Mouse (Mus musculus) telencephalon, adult 2 months (tissue): Measurements from ENCODE around the gene Mogat1.
"Not testable (repeated sequence)": the region's sequence is repeated elsewhere in the genome, so short reads cannot be mapped to it uniquely, and the experiment has no call there.

Source experiments
- DNase-seq: peaks from one replicate; pipeline ENCODE4 v3.0.0-alpha.2; 2011; ENCODE audit warnings: low read depth, low spot score

The Mogat1 gene

DNA sequence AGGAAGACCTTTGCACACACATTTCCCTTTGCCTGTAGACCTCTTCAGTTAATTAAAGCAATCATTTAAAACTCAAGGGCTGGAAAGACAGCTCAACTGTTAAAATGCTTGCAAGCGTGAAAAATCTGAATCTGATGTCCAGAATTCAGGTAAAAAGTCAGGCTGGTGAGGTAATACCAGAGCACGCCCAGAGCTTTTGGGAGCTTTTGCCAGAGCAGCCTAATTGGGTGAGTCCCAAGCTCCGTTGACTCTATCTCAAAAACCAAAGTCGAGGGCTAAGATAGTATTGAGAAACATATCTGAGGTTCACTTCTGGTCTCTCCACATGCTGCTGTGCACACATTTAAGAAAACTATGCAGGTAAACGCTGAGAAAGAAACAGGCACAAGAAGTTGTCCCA, at the start of gene Mogat1:
TSS of gene Mogat1 (plus strand) at position 130 of the 400 bp plus-strand sequence.
- DNase-seq = no peak

DNA sequence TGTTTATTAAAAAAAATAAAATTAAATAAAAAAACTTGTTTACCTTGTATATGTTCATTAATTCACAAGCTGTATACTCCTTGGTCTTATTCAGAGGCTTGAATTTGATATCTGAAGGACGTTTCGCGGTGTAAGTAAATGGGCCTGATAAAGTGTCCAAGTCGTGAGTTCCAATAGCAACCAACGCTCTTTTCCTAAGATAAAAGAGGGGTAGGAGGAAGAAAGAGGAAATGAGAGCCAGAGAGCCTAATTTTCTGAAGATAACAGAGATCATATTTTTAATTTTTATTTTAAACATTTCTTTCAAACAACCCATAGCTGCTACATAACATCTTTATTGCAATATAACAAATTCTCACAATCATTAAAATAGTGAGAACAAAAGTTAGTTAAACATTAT, 38.4 kb upstream of the Mogat1 start:
- no peak for DNase-seq

DNA sequence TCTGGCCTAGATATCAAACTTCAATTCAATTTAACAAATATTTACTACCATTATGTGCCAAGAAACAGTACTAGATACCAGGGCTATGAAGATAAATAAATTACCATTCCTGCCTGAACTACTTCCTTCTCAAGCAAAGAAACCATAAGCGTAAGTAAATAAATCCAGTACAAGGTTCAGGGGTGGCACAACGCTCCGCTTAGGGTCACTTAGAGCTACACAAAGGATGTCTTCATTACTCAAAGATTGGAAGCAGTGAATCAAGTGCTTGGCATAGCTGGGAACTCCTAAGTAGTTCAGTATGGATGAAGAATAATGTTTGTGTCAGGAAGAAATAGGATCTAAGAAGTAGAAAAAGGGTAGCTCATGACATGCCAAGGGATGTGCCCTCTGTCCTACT, 27.4 kb upstream of the Mogat1 start:
- DNase-seq = no peak

DNA sequence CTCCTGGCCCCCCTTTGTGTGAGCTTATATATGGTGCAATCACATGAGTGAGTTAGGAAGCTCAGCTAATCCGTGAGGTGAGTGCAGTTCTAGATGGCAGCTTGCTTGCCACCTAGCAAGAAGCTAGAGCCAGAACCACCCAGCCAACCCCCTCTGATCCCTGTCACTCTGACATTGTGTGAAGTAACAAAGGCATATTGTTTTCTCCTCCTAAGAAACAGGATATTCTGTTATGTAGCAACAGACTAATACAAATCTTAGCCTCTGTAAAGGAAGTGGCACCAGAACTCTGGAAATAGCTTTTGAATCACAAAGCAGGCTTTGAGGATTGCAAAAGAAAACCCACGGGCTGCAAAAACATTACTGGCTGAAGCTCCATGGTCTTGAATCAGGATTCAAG, 26.4 kb upstream of the Mogat1 start:
- DNase-seq = no peak

DNA sequence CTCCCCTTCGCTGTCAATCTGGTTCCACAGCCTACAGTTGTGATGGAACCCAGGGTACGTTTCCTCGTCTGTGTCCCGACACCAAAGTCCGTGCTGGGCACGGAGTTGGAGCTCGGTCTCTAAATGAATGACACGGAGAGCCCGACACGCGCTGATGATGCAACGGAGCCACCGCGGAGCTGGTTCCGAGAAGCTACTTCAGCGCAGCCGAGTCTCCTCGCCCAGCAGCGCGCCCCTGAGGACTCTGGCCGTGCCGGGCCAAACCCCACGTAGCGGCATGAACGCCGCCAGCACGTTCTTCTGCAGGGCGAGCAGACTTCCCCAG, 22.4 kb upstream of the Mogat1 start:
- DNase-seq = no peak

DNA sequence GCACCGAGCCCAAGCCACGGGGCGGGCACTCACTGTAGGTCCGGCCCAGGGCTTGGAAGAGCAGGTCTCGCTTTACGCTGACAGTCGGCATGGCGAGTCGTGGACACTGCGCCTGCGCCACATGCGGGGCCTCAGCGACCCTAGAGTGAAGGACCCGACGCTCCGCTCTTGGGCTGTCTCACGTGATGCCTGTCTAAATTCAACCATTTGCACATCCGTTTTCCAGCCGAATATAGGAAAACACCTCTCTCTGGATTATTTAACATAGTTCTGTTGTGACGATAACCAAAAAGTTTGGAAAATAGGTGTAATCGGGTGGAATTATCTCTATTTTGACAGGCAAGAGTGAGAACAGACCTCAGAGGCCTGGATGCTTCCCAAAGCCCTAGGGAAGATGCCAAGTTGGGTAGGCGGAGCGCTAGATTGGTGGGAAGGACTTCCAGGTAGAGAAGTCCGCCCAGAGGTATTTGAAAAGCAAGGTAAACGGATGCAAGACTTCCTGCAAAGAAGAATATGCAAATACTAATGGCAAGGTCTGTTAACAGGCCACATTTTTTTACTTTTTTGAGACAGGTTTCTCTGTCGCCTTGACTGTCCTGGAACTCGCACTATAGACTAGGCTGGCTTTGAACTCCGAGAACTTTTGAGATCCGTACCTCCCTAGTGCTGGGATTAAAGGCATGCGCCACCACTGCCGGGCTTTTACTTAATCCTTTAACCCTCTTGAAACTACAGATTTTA, 21.9 kb upstream of the Mogat1 start, which contains the start of gene Farsb:
TSS of gene Farsb (minus strand) at position 146 of the 741 bp plus-strand sequence.
- DNase-seq = peak; percentile 88

DNA sequence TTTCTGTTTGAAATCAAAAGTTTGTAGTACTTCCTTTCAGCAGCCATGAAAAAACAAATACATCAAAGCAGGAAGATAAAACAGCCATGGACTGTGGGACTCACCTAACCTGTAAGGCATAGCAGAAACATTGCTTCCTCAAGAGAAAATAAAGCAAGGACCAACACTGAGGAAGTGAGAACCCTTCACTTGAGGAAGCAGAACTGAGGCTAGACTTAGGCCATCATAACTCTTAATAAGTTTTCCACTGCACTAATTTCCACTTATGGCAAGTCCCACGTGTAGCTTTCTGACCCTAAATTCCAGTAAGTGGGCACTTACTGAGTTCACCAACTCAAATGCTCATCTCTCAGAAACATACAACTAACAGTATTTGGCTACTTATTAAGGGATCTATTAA, 20.6 kb upstream of the Mogat1 start:
- DNase-seq = no peak

DNA sequence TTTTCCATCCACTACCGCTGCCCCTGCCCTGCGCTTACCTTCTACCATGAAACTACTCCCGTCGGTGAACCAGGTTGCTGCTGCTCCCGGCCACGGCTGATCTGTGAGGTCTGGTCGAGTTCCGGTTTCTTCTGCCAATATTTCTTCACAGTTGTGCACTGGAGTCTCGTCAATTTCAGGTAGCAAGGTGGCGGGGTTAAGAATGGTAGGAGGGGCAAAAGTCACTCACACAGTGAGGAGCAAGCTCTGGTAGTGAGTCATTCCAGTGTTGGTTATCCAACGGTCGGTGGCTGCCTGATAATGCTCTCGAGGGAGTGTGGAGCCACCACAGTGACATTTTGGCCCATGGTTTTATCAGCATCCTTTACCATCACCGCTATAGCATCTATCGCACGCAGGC, 9.8 kb upstream of the Mogat1 start:
- no peak for DNase-seq

DNA sequence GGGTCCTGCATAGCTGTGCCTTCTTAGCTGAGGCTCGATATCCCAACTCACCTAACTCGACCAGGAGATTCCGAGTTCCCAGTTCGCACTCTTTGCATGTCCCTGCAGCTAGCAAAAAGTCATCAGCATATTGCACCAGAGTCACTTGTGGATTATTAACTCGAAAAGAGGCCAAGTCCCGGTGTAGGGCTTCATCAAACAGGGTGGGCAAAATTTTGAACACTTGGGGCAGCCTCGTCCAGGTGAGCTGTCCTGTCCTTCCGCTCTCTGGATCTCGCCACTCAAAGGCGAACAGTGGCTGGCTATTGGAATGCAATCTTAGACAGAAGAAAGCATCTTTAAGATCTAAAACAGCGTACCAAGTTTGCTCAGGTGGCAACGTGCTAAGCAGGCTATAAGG, 8.9 kb upstream of the Mogat1 start:
- not testable (repeated sequence) for DNase-seq

DNA sequence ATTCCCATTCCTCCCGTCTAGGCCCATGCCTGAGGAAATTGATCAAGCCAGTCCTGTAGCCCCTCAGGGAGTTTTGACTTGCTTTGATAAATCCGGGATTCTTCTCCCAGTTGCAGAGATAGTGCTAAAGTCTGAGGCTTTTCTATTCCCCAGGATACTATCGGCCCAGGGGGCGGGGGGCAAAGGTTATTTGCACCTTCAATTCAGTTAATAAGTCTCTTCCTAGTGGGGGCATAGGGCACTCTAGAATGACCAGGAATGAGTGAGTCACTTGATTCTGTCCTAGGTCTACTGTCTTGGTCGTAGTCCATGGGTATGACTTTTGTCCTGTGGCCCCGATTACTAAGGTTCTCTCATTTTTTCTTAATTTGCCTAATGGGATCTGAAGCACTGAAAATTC, 8.3 kb upstream of the Mogat1 start:
- DNase-seq = no peak

DNA sequence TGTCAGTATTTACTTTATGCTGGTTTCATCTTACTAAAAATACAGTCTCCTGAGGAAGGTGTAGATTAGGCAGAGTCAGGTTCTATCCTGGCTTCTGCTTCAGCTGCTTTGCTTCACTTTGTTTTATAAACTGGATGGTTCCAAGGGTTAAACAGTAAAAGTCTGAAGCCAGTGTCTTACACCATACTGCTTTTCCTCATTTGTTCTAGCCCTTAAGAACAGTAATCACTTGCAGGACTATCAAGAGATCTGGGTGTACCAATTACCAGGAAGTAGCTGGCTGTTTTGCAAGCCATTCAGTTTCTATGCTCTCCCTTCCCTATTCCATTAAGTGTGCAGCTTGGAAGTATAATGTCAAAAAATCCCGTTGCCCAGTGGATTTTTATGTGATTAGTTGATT, 3.7 kb upstream of the Mogat1 start:
- DNase-seq = no peak

DNA sequence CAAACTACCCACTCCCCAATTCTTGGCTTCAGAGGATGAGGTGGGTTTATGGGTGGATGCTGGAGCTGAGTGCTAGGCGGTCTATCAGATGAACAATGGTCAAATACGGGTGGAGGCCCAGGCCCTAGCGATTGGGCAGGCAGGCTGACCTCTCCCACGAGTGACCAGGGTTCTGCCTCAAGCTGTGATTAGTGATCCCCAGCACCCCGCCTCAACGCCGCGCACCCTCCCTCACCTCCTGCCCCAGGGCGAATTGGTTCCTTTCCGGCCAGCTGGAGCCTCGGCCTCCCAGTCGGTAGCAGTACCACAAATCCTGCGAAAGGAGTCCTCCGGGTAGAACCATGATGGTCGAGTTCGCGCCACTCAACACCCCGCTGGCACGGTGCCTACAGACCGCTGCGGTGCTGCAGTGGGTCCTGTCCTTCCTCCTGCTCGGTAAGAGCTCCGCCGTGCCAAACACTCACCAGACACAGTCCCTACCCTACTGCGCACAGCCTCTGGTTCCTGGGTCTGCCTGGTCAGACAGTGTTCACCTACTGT, 900 bp downstream of the Mogat1 start, which contains the start of gene BC035947:
TSS of gene BC035947 (minus strand) at position 538 of the 540 bp plus-strand sequence.
- DNase-seq = no peak

DNA sequence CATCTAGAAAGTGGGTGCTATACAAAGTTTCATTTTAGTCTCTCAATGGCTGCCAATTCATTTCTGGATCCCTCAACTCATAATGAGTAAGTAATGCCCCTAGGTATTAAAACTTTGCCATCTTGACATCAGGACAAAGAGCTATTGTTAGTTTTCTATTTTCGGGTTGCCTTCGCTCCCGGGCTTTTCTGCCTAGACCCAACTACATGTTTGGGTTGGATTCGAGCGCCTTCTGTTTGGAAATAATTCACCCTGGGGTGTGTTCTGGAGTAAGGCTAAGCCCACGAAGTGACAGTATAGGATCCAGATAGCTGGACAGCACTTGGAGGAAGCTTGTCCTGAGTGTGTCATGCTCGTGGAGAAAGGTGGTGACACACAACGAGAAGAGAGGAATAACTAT, 2.0 kb downstream of the Mogat1 start:
- DNase-seq = no peak

DNA sequence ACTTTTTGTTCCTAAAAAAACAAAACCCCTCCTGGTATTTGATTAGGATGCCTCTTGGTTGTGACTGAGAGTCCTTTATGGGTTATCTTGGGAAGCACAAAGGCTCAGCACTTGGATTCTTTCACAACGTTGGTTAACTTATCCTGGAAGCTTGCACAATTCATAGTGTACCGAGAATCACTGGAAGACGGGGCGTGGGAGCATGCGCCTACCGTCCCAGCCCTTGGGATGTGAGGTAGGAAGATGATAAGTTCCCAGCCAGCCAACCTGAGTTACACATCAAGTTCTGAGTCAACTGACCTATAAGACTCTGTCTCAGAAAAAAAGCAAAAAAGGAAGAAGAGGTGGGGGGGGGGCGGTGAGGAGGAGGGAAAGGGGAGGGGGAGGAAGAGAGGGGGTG, 8.1 kb downstream of the Mogat1 start:
- no peak for DNase-seq

DNA sequence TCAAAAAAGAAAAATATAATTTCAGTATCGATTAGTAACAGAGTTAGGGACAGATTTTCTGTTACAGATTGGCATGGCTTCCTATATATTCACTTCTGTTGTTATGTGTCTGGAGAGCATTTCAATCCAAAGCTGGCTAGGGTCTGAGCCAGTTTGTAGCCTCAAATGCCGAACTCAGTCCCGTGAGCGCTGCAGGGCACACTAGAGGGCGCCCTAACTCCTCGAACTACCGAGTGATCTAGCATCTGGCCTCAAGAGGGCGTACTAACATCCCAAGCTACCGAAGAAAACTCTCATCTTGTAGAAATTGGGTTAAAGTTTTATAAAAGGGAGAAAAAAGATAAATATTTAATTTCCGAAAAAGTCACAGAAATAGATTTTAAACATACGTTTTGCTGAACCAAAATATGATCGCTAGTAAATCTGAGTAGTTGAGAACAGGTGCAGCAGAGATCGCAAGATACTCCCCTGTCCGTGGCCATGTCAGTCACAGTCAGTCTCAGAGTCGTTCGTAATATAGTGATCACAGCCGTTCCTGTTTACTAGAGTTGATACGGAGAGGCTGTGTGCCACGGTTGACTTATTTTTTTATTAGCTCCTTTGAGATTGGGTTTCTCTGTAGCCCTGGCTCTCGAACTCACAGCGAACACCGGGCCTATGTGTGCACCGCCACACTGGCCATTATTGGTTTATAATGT, 14.5 kb downstream of the Mogat1 start:
- peak; percentile 32 for DNase-seq

DNA sequence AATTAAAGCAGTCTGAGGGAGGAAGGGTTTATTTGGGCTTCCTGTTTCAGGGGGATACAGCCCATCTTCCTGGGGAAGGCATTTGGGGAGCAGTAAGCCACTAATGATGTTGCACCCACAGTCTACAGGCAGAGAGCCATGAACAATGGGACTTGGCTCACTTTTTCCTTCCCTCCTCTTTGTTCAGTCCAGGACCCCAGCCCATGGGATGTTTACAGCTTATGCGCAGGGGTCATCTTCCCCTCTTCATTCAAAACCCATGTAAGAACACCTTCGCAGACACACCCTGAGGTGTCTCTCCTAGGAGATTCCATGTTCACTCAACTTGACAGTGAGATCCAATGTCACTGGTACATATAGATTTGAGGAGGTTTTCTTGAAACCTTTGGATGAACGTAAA, 17.6 kb downstream of the Mogat1 start:
- DNase-seq = no peak

DNA sequence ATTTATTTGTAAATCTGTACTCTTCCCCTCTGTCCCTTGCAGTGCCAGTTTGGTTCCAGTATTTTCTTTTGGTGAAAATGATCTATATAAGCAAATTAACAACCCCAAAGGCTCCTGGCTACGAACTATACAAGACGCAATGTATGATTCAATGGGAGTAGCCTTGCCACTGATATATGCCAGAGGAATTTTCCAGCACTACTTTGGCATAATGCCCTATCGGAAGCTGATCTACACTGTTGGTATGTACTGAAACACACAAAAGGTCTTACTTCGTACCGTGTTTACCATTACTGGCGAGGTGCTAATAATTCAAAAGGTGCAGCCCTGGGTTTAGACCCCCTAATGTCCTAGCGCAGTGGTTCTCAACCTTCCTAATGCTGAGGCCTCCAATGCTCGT, 18.2 kb downstream of the Mogat1 start:
- no peak for DNase-seq

DNA sequence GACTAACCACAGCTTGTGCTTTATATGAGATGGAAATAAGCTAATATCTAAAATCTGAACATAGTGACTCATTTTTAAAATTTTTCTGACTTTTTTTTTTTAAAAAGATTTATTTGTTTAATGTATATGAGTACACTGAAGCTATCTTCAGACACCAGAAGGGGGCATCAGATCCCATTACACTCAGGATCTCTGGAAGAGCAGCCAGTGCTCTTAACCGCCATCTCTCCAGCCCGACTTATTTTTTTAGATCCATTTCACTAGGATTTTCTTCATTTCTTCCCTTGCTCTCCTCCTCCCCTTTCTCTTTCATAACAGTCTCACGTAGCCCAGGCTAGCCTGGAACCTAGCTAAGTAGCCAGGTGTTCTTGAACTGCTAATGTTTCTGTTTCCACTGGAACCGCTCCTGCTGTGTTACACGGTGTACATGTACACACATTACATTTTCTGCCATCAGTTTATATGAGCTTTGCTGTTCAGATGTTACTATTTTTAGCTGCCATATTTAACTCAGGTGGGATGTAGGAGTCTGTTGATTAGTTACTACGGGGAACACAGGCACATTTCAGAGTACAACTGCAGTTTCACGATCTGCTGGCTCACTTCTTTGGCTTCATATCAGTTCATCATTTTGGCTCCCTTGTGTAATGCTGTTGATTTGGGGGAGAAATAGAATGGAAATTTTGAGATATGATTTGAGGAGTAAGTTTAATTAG, 19.9 kb downstream of the Mogat1 start:
- peak; percentile 51 for DNase-seq

DNA sequence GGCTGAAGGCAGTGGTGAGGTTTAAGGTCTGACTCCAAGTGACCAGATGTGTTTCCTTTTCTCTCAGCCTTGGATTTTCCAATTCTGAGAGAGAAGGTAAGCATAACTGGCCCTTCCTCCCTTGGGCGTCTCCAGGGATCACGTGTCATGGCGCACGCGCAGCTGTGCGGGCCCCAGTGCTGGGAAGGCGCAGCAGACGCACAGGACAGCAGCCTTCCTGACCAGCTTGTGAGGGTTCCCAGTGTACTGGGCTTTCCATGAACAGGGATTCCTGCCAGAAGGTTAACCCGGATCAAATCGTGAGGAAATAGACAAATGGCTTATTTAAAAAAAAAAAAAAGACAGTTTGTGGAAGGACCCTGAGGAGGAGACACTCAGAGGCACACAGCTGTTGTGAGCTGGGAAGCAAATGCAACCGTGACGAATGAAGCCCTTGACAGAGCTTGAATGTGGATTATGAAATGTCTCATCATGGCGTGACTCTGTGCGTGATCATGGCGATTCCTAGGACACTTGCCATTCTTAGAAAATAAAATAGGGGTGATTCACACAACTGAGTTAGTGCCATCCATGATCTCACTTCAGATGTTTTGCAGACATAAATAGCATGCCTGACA, 21.5 kb downstream of the Mogat1 start:
- DNase-seq = no peak

DNA sequence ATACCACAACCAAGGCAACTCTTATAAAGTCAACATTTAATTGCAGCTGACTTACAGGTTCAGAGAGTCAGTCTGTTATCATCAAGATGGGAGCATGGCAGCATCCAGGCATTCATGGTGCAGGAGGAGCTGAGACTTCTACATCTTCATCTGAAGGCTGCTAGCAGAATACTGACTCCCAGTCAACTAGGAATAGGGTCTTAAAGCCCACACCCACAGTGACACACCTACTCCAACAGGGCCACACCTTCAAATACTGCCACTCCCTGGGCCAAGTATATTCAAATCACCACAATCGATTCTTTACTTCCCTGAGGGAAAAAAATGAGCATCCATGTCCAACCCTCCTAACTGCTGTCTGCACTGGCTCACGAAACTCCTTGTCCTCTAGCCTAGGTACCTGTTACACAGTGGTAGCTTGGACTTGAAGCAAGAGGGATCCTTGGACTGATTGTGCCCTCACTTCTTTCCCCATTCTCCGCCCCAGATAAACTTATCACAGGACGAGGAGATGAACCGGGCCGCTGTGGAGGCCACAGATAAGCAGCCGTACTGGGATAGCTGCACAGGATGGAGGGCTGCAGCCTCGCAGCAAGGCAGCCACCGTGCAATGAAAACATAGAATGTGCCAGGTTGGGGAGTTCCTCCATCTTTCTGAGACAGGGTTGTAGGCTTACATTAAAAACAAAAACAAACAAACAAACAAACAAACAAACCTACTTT, 23.8 kb downstream of the Mogat1 start:
- no peak for DNase-seq
